Mouse (Mus musculus) left cerebral cortex, postnatal 14 days (tissue): ENCODE results near the gene Tcaim. TPM values are rescaled to one million over a fixed set of nuclear protein-coding genes. Genes with fewer than 3 reads are reported as not detected.
A peak's percentile ranks its signal among the peaks of the same experiment; 100 is the strongest.

Experiments
- DNase-seq, 2 experiments: peaks; one replicate each; pipeline ENCODE4 v3.0.0; 2021 to 2022; ENCODE audit warnings: low spot score in 2 of 2, mixed read lengths in 1 of 2
- intact Hi-C: fragments of 180-260 bp; cut with DNase I; formaldehyde crosslinking; loops from one replicate; pipeline ENCODE4 v1.15.1; 2025
- long read RNA-seq, 2 experiments: library from polyadenylated mRNA; stranded (forward); transcript quantifications; one replicate each; pipeline ENCODE4 v2.0.0; 2021
- total RNA-seq, 2 experiments: library from RNA; stranded (reverse); gene quantifications; 2 replicates each; pipeline ENCODE4 v1.2.3; 2021

Gene Tcaim
- total RNA-seq: 10 to 100 TPM; 15.1 to 15.2 TPM
- long read RNA-seq, experiment 1, partial matches to known transcripts: 0 of 10 reads
- long read RNA-seq, experiment 1, other reads (novel, unspliced or antisense): 5 of 10 reads
- long read RNA-seq, experiment 2, partial matches to known transcripts: 3 of 11 reads
- long read RNA-seq, experiment 2, other reads (novel, unspliced or antisense): 4 of 11 reads

DNA sequence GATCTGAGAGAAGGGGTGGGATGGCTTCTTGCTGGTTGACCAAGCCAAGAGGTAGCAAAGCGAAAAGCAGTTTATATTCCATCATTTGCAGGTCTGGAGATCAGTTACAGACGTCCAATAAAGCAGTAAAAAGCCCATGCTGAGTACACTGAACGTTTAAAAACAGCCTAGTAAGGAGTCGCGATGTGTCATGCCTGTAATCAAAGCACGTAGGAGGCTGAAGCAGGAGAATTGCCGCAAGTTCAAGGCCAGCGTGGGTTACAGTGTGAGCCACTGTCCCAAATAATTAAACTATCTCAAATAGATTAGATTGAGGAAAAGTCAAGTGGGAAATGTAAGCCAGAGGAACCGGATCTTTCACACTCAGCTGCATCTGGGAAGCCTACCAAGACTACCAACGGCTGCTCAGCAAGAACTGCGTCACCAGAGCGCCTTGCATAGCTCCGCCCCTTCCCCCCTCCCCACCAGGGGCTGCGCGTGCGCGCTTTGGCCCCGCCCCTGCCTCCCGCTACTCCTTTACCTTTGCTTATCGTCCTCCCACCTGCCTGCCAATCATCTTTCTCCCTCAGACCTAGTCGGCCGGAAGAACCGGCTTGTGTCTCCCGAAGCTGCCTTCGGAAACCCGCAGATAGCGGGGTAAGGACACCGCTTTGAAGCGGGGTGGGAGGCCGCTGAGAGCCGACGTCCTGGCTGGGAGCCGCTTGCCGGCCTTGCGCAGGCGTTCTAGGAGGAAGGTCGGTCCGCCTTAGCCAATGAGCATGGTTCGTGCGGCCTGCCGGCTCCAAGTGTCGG lies at the start of gene Tcaim:
TSS of gene Tcaim (plus strand) at position 487 of the 792 bp plus-strand sequence.
- intact Hi-C loops: no loop called here
- DNase-seq: peak; percentile 91 to 94

DNA sequence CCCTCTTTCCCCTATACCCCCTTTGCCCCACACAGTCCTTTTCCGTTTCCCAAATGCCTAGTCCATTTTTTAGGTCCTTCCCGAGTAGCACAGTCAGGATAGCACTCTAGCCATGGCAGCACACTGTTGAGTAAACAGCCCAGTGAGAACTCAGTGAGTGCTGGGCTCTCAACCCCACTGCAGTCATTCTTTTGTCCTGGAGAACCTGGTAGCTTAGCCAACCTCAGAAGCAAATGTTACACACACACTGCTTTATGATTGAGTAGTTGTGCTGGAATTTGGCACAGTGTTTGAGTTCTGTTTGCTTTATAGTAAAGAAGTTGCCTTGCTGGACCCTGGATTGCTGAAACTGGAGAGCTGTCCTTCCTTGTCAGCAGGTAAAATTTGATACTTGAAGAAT lies 47.7 kb upstream of the Tcaim start:
- DNase-seq: no peak
- intact Hi-C loops: no loop called here

DNA sequence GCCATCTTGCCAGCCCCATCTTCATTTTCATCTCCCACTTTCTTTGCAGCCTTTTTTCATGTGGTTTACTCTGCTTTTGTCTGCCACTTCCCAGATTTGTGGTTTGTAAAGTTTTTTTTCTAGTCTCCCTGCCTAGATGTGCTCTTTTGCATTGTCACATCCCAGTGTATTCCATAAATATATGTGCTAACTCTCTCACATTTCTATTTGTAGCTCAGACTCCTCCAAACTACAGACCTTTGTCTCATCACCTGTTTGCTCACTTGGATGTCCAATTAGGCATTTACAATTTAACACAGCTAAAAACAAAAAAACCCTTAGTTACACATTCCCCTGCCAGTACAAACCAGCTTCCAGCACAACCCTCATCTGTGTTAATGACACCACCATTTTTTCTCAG lies 45.2 kb upstream of the Tcaim start:
- intact Hi-C loops: no loop called here
- peak in 1 of 2 experiments; percentile 52 for DNase-seq

DNA sequence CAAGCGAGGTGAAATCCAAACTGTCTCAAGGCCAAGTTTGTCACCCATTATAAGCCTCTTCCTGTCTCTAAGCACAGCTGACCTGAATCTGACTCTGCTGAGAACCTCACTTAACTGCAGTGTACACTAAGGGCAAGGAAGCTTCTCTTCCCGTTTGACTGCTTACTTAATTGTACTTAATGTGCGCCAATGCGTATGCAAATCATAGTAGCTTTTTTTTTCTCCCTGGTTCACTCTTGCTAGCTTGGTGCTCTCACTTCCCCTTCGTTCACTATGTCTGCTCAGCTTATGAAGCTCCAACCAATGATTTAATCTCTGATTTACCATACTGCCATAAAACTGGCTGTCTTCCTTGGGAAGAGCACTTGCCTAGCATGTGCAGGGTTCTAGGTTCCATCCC lies 20.1 kb upstream of the Tcaim start:
- intact Hi-C loops: no loop called here
- DNase-seq: no peak

DNA sequence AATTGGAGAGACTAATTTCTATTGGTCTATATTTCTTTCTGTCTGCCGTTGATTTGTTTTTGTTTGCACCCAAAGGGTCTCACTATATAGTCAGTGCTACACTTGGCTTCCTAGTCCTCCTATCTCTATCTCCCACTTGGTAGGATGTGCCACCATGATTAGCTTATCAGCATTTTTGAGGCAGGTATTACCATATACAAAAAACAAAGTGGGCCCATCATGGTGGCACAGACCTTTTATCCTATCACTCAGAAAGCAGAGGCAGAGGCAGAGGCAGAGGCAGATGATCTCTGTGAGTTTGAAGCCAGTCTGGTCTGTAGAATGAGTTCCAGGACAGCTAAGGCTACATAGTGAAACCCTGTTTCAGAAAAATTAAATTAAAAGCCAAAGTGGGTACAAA lies 18.8 kb upstream of the Tcaim start:
- intact Hi-C loops: no loop called here

DNA sequence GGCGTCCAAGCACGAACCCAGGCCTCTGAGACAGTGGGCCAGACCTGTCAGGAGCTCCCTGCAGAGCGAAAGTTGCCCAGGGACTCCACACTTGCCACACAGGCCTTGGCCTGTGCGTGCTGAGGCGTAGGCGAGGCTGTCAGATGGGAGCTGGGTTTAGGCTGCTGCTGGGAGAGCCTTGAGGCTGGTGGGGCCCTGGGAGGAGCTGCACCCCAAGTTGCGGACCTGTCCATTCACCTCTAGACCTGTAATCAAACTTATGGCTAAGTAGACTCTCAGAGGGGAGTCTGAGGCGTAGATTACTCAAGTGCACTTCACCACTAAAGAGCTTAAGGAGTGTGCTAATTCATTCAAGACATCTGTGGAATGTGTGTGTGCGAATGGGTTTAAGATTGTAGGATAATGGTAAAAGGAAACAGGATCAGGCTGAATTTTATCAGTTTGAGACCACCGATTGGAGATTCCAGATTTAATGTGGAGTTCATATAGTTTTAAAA lies 554 bp downstream of the Tcaim start:
- no peak for DNase-seq
- intact Hi-C loops: no loop called here

More for the DNA sequence above, 18.8 kb upstream of the Tcaim start:
- DNase-seq: no peak

DNA sequence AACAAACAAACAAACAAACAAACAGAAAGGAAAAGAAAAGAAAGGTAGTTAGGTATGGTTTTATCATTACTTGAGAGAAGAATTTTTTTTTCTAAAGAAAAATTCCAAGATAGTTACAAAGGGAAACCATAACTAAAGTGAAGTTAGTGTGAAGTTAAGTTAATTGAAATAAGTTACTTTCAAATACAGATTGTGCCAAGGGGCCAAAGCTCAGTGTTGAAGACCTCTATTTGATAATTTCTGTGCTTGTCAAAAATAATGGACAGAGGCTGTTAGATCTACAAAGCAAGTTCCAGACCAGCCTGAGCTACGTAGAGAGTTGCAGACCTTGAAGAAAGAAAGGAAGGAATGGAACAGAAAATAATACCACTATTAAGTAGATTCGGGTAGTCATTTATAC lies 1.8 kb downstream of the Tcaim start:
- intact Hi-C loops: no loop called here
- no peak for DNase-seq

DNA sequence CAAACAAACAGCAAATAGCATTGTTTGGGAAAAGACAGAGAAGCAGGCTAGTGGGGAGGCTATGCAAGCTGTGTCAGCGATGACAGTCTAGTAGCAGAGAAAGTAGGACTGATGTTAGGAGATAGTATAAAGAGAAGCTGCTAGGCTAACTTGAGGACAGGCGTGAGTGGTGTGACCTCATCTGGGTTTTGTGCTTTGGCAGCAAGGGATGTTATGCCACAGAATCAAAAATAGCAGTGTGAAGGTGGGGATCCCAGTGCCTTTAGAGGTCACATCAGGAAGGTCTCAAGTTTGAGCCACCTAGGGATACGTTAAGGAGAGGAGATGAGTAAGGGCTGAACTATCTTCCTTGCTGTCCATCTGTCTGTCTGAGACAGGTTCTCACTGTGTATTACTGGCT lies 4.9 kb downstream of the Tcaim start:
- intact Hi-C loops: no loop called here
- DNase-seq: no peak

DNA sequence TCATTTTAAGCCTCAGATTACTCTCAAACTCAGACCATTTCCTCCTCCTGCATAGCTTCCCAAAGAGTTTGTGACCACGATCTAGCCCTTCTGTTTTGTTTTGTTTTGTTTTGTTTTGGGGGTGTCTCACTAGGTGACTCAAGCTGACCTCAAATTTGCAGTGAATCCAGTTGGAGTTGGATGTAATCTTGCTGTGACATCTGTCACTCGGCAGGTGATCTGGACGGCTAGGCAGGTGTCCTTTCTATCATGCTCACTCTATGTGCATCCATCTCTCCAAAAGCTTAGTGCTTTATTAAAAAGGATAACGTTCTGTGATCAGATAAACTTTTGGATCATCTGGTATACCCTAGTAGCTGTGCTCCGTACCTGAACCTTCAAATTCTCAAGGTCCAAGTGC lies 7.0 kb downstream of the Tcaim start:
- intact Hi-C loops: no loop called here
- no peak for DNase-seq

DNA sequence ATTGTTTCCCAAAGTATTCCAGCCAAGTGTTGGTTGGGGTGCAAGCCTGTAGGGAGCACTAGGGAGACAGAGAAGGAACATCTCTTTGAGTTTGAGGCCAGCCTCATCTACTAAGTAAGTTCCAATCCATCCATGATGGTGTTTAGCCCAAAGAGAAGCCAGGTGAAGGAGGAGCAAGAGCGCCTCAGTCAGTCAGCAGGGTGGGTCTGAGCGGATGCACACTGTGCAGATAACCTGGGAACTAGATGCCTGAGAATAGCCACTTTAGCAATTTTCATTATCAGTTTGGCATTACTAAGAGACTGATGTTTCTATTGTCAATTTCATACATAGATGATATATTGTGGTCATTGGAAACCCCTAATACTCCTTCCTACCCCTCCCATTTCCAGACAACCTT lies 9.4 kb downstream of the Tcaim start:
- intact Hi-C loops: loop anchor here (5.0 kb wide), 1 partner anchor 38 kb away; no protein-coding TSS in a partner anchor
- DNase-seq: no peak

DNA sequence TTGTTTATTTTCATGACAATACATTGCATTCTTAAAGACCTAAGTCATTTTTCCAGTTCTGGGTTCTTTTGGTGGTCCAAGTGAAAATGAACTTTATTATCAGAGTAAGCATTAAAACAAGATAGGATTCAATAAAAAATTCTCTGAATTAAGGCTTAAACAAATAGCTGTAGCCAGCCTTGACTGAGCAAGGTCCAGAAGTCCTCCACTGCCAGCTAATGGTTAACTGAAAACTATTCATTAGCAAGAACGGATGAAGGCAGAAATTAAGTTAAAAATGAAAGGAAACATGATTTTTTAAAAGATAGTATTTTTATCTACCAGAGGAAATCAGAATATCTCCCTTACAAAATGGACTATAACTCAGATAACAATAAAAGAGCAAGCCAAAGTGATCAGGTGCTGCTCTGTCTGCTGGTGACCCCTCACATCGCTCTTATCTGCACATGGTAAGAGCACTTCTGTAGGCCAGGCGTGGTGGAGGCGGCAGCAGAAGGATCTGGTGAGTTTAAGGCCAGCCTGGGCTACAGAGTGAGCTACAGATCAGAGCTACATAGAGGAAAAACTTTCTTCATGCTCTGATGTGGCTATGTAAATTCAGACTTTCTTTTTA lies 10.0 kb downstream of the Tcaim start:
- intact Hi-C loops: loop anchor here (5.0 kb wide), 1 partner anchor 37 kb away; no protein-coding TSS in a partner anchor
- no peak for DNase-seq

DNA sequence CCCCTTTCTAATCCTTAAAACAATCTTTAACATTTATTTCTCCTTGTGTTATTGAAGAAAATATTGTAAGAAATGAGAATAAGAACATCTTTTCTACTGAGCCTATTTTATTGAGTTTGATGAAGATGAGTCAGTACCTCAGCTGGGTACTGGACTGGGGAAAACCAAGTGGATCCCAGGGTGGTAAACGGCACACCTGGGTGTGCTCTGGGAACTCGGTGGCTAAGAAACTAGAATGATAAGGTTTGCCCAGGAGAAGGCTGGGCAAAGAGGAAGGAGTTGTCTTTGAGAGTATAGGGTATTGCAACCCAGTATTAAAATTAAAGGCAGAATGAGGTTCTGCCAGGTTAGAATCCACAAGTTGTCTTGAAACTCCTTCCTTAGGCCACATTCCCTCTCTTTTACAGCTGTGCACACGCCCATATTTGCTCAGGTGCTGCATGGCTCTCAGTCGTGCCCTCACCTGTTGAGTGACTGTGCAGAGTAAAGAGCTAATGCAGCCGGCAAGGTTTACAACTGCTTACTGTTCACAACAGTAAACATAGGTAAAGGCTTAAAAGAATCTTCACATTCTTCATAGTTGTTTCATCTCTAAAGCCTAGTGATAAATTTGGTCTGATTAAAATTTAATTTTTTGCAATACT lies 18.2 kb downstream of the Tcaim start:
- intact Hi-C loops: no loop called here
- no peak for DNase-seq

DNA sequence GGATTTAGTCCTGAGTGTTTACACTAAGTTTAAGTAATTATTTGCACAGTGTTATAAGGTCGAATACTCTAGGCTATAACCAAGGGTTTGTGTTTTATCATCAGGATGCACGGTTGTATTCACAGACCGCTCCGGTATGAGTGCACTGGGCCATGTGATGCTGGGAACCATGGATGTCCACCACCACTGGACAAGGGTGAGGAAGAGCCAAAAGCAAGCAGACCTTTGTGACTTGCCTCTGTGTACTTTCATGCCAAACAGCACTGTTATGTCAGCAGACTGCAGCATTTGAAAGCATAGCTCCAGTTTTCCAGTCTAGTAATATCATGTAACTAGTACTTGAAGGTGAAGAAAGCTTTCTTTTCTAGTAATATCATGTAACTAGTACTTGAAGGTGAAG lies 21.4 kb downstream of the Tcaim start:
- intact Hi-C loops: no loop called here
- DNase-seq: no peak

DNA sequence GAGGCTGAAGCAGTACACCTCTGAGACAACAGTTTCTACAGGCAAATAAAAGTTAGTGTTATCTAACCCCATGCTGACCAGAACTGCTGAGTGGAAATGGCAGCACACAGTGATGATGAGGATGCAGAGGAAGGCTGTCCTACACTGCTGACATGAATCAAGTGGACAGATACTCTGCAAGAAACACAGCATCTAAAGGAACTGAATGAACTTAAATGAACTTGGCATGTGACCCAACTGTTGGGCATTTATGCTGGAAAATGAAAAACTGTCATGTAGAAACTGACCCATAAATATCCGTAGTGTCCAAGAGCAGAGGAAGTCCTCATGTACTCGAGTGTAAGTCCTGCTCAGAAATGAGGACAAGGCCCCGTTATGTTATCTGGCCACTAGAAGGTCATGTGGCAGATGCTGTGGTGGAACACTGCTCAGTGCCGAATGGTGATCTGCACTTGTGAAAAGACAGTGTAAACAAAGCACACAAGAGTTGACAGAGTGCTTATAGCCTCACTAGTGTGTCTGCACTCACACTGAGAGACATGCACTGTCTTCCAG lies 24.6 kb downstream of the Tcaim start:
- DNase-seq: no peak
- intact Hi-C loops: no loop called here

DNA sequence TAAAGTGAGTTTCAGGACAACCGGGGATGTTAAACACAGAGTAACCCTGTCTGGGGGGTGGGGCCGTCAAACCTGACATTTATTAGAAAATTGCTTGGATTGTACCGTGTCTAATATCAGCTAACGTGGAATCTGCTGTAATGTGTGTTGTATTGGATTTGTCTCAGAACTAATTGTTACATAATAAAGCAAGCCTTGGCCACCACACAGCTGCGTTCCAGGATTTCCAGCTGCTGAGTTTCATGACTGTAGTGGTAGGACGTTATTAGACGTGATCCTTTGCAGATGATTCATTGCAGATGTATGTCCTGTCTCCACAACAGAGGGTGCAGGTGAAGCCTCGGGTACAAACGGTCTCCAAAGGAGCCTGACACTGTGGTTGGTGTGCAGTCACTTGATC lies 30.8 kb downstream of the Tcaim start:
- DNase-seq: no peak
- intact Hi-C loops: no loop called here

DNA sequence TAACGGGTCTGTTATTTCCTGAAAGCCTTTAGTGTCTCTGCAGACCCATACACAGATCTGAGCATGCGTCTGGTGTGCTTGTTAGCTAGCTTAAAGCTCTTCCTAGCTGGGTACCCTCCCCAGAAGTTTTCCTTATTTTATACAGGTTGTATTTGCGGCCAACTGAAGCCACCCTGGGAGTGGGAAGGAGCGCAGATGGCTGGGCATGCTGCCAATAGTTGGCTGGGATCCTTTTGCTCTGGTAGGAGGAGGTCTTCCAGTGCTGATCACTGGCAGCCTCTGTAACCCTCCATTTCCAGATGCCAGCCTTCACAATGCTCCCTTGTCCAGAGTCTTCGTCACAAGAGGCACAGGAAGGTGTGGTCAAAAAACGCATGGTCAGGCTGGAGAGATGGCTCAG lies 31.5 kb downstream of the Tcaim start:
- intact Hi-C loops: no loop called here
- DNase-seq: peak; percentile 55 to 74

DNA sequence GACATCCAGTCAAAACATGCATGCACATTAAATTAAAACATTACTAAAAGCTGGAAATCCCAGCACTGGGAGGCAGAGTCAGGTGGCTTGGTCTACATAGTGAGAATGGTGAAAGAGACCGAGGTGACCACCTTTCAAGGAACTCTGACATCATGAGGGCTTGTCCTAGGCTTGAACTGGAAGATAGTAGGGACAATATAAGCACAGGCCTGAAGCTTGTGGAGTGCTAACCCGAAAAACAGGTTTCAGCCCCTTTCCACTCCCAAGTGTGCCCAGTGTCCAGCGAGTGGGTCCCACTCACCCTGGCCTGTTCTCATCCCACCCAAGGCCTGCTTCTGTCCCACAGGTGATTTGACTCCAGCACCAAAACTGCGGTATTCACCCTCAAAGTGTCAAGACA lies 31.9 kb downstream of the Tcaim start:
- intact Hi-C loops: no loop called here
- DNase-seq: no peak

DNA sequence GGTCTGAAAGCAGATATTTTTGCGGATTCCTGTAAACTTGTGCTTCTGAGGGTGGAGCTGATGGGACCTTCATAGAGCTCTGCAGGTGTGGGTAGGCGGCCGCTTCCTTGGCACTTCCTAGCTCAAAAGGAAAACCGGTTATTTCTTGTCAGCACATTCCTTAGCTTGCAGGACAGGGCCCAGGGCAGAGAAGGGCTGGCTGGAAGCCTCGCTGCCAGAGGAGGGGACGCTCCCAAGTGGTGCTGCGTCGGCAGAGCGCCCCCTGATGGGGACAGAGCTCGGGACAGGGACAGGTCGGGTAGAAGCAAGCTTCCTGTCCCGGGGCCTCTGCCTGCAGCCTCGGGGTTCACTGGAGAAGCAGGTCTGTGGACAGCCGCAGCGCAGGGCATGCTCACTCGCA lies 32.3 kb downstream of the Tcaim start:
- DNase-seq: peak in 1 of 2 experiments; percentile 17
- intact Hi-C loops: no loop called here

DNA sequence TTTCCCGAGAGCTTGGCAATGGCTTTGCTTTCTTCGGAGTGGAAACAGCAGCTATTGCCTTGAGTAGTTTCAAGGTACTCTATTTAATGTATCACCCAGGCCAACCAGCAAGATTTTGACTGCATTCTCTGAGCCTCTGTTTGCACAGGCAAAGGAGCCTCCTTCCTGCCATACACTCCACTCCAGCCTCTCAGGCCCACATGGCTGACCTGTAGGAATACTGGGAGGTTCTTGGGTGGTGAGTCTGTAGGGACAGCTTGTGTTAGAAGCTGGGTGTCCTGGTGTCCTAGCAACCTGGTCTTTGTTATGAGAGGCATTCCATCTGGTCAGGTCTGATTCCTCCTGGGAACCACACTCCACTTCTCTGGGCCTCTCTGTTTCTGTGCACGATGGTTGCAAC lies 38.4 kb downstream of the Tcaim start, which contains the start of gene Gm35549:
TSS of gene Gm35549 (minus strand) at position 276 of the 400 bp plus-strand sequence.
- intact Hi-C loops: no loop called here
- no peak for DNase-seq

DNA sequence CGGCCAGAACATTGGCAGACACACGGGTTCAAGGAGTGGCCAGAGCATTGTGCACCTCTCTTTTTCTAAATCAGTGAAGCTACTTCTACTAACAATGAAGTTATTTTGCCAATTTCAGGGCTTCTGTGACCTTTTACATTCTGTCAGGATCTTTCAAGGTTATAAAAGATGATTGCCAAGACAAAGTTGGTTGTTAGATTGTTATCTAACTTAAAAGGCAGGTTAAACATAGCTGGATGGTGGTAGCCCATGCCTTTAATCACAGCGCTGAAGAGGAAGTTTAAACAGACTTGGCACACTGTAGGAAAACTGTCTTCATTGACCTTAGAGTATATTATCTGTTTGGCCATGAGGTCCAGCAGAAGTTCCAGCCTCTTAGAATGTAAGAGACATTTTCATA lies 40.3 kb downstream of the Tcaim start:
- no peak for DNase-seq
- intact Hi-C loops: no loop called here
